Mouse (Mus musculus): ENCODE measurements around the gene Phlda1. TPM values are rescaled to one million over a fixed set of nuclear protein-coding genes. Genes with fewer than 3 reads are reported as not detected.
"Not testable (repeated sequence)": the region's sequence is repeated elsewhere in the genome, so short reads cannot be mapped to it uniquely, and the experiment has no call there.

The Phlda1 gene
- polyA plus RNA-seq, 1 experiment from 2014 or later = 44.4 TPM

GRCm38 (mm10) chr10:111473511-111474371, 32.3 kb upstream of the Phlda1 start:
- Histone ChIP-seq H3K9me3 (replicated peaks; ENCODE audit: control insufficient read depth, low read length) (no peaks in the 10 kb centered on the region), H3K27me3 (ENCODE audit: control insufficient read depth, insufficient read depth, low read length) (no peaks in the 10 kb centered on the region), H3K36me3 (ENCODE audit: control insufficient read depth, insufficient read depth, low read length) (no peaks in the 10 kb centered on the region), H3K4me1 (ENCODE audit: control insufficient read depth, insufficient read depth, low read length) (peaks cover 14% of the 10 kb centered on the region), H3K4me2 (ENCODE audit: low read depth, low read length) (peak overlapping the region; percentile 77), H3K4me3 (replicated peaks; ENCODE audit: low read length) (peak overlapping the region; percentile 98), H3K27ac (ENCODE audit: low read length) (peak overlapping the region; percentile 89), H3K9ac (ENCODE audit: low read length) (peak overlapping the region; percentile 98)
- ATAC-seq (ENCODE audit: insufficient read depth, low FRiP score) = peak; percentile 76
- WGBS = under 1% methylated on average over 57 of the region's 58 CpGs

DNA sequence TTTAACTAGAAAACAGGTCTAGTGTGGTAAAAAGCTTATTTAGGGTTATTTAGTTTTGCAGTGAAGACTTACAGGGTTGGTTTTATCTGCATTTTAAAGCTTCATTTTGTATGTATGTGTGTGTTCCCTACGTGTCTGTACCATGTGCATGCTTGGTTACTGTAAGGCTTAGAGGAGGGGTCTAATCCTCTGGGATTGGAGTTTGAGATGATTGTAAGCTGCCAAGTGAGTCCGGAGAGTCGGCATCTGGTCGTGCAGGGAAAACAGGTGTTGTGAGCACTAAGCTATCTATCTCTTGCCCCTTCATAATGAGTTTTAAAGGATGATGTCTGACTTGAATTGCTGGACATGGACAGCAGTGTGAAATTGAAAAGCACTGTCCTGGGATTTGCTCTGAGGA, 29.8 kb upstream of the Phlda1 start:
- Histone ChIP-seq H3K27ac (ENCODE audit: low read length) (no peak overlapping the region), H3K27me3 (ENCODE audit: control insufficient read depth, insufficient read depth, low read length) (no peaks in the 10 kb centered on the region), H3K9me3 (replicated peaks; ENCODE audit: control insufficient read depth, low read length) (no peaks in the 10 kb centered on the region), H3K4me1 (ENCODE audit: control insufficient read depth, insufficient read depth, low read length) (peaks cover 17% of the 10 kb centered on the region), H3K9ac (ENCODE audit: low read length) (no peak overlapping the region), H3K4me2 (ENCODE audit: low read depth, low read length) (no peak overlapping the region), H3K36me3 (ENCODE audit: control insufficient read depth, insufficient read depth, low read length) (no peaks in the 10 kb centered on the region), H3K4me3 (replicated peaks; ENCODE audit: low read length) (no peak overlapping the region)
- no peak for ATAC-seq (ENCODE audit: insufficient read depth, low FRiP score)
- 38% methylated on average over 4 of the region's 4 CpGs for WGBS

- H3K36me3 ChIP-seq (ENCODE audit: control insufficient read depth, insufficient read depth, low read length) = no peaks in the 10 kb centered on the region
- H3K4me2 ChIP-seq (ENCODE audit: low read depth, low read length) = no peak overlapping the region
- no peak for ATAC-seq (ENCODE audit: insufficient read depth, low FRiP score)
- H3K27me3 ChIP-seq (ENCODE audit: control insufficient read depth, insufficient read depth, low read length) = no peaks in the 10 kb centered on the region
- 78% methylated on average over 6 of the region's 6 CpGs for WGBS
- peaks cover 17% of the 10 kb centered on the region for H3K4me1 ChIP-seq (ENCODE audit: control insufficient read depth, insufficient read depth, low read length)
- no peak overlapping the region for H3K27ac ChIP-seq (ENCODE audit: low read length)
- no peaks in the 10 kb centered on the region for H3K9me3 ChIP-seq (replicated peaks; ENCODE audit: control insufficient read depth, low read length)
- no peak overlapping the region for H3K4me3 ChIP-seq (replicated peaks; ENCODE audit: low read length)
- no peak overlapping the region for H3K9ac ChIP-seq (ENCODE audit: low read length)
Measured at GRCm38 (mm10) chr10:111476989-111477510, 29.0 kb upstream of the Phlda1 start.

GRCm38 (mm10) chr10:111479599-111479998, 26.5 kb upstream of the Phlda1 start:
- H3K27ac ChIP-seq (ENCODE audit: low read length) = no peak overlapping the region
- no peak overlapping the region for H3K4me2 ChIP-seq (ENCODE audit: low read depth, low read length)
- no peaks in the 10 kb centered on the region for H3K27me3 ChIP-seq (ENCODE audit: control insufficient read depth, insufficient read depth, low read length)
- H3K4me1 ChIP-seq (ENCODE audit: control insufficient read depth, insufficient read depth, low read length) = peaks cover 12% of the 10 kb centered on the region
- 79% methylated on average over 5 of the region's 5 CpGs for WGBS
- no peak overlapping the region for H3K4me3 ChIP-seq (replicated peaks; ENCODE audit: low read length)
- 0 out of 2 replicates have a peak, but pooled peaks cover 3% of the 10 kb centered on the region for H3K36me3 ChIP-seq (ENCODE audit: control insufficient read depth, insufficient read depth, low read length)
- no peak overlapping the region for H3K9ac ChIP-seq (ENCODE audit: low read length)
- no peak for ATAC-seq (ENCODE audit: insufficient read depth, low FRiP score)
- H3K9me3 ChIP-seq (replicated peaks; ENCODE audit: control insufficient read depth, low read length) = no peaks in the 10 kb centered on the region

- Histone ChIP-seq H3K27me3 (ENCODE audit: control insufficient read depth, insufficient read depth, low read length) (no peaks in the 10 kb centered on the region), H3K9ac (ENCODE audit: low read length) (no peak overlapping the region), H3K4me1 (ENCODE audit: control insufficient read depth, insufficient read depth, low read length) (peaks cover 3% of the 10 kb centered on the region; the same call in 1 of the 2 replicates), H3K4me2 (ENCODE audit: low read depth, low read length) (no peak overlapping the region), H3K9me3 (replicated peaks; ENCODE audit: control insufficient read depth, low read length) (no peaks in the 10 kb centered on the region), H3K27ac (ENCODE audit: low read length) (no peak overlapping the region), H3K4me3 (replicated peaks; ENCODE audit: low read length) (no peak overlapping the region), H3K36me3 (ENCODE audit: control insufficient read depth, insufficient read depth, low read length) (peaks cover 8% of the 10 kb centered on the region; the same call in 1 of the 2 replicates)
- WGBS = 86% methylated on average over 2 of the region's 2 CpGs
- ATAC-seq (ENCODE audit: insufficient read depth, low FRiP score) = no peak
Measured at GRCm38 (mm10) chr10:111482654-111483053, 23.4 kb upstream of the Phlda1 start.

DNA sequence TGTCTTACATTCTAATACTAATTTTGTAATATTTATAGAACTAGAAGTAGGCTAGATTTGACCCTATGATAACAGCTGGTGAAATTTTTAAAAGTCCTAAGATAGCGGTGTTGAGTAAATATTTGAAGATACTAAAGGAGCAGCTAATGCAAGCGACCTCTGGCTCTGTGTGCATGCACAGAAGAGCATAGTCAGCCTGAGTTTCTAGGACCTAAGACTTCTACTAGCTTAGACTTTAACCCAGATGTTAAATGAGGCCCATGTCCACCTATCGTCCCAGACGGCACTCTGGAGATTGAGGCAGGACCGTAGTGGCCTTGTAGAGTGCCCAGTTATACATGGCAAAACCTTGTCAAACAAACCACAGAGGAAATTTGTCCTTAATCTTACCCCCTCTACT, 22.0 kb upstream of the Phlda1 start:
- ATAC-seq (ENCODE audit: insufficient read depth, low FRiP score) = no peak
- WGBS = 59% methylated on average over 5 of the region's 5 CpGs

GRCm38 (mm10) chr10:111488793-111489192, 17.3 kb upstream of the Phlda1 start:
- ATAC-seq (ENCODE audit: insufficient read depth, low FRiP score) = no peak
- no peaks in the 10 kb centered on the region for H3K4me1 ChIP-seq (ENCODE audit: control insufficient read depth, insufficient read depth, low read length)
- no peak overlapping the region for H3K4me3 ChIP-seq (replicated peaks; ENCODE audit: low read length)
- no peak overlapping the region for H3K9ac ChIP-seq (ENCODE audit: low read length)
- H3K4me2 ChIP-seq (ENCODE audit: low read depth, low read length) = no peak overlapping the region
- peaks cover 17% of the 10 kb centered on the region for H3K36me3 ChIP-seq (ENCODE audit: control insufficient read depth, insufficient read depth, low read length)
- no peaks in the 10 kb centered on the region for H3K9me3 ChIP-seq (replicated peaks; ENCODE audit: control insufficient read depth, low read length)
- no peaks in the 10 kb centered on the region for H3K27me3 ChIP-seq (ENCODE audit: control insufficient read depth, insufficient read depth, low read length)
- 77% methylated on average over 2 of the region's 2 CpGs for WGBS
- no peak overlapping the region for H3K27ac ChIP-seq (ENCODE audit: low read length)

More for the DNA sequence above, 22.0 kb upstream of the Phlda1 start:
- Histone ChIP-seq H3K27ac (ENCODE audit: low read length) (no peak overlapping the region), H3K4me1 (ENCODE audit: control insufficient read depth, insufficient read depth, low read length) (peaks cover 3% of the 10 kb centered on the region; the same call in 1 of the 2 replicates), H3K9me3 (replicated peaks; ENCODE audit: control insufficient read depth, low read length) (no peaks in the 10 kb centered on the region), H3K4me2 (ENCODE audit: low read depth, low read length) (no peak overlapping the region), H3K4me3 (replicated peaks; ENCODE audit: low read length) (no peak overlapping the region), H3K27me3 (ENCODE audit: control insufficient read depth, insufficient read depth, low read length) (no peaks in the 10 kb centered on the region), H3K9ac (ENCODE audit: low read length) (no peak overlapping the region), H3K36me3 (ENCODE audit: control insufficient read depth, insufficient read depth, low read length) (peaks cover 10% of the 10 kb centered on the region; the same call in 1 of the 2 replicates)

DNA sequence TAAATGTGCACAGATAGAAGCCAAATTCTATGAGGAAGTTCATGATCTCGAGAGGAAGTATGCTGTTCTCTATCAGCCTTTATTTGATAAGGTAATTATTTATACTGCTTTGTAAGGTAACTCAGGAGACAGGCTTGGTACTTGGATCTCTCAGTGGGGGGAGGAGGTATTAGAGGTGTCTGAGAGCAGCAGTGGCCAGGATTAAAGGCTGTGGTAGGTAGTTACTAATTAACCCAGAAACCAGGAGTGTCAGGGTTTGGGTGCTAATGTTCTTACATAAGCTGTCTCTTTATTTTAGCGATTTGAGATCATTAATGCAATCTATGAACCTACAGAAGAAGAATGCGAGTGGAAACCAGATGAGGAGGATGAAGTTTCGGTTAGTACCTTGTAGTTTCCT, 16.0 kb upstream of the Phlda1 start:
- H3K27ac ChIP-seq (ENCODE audit: low read length); H3K4me2 ChIP-seq (ENCODE audit: low read depth, low read length); H3K4me3 ChIP-seq (replicated peaks; ENCODE audit: low read length); H3K9ac ChIP-seq (ENCODE audit: low read length); H3K27me3 ChIP-seq (ENCODE audit: control insufficient read depth, insufficient read depth, low read length); H3K4me1 ChIP-seq (ENCODE audit: control insufficient read depth, insufficient read depth, low read length); H3K9me3 ChIP-seq (replicated peaks; ENCODE audit: control insufficient read depth, low read length): not testable (repeated sequence)
- peaks cover 19% of the 10 kb centered on the region for H3K36me3 ChIP-seq (ENCODE audit: control insufficient read depth, insufficient read depth, low read length)
- peak; percentile 72; the same call in 1 of the 2 replicates for ATAC-seq (ENCODE audit: insufficient read depth, low FRiP score)
- 61% methylated on average over 4 of the region's 4 CpGs for WGBS

DNA sequence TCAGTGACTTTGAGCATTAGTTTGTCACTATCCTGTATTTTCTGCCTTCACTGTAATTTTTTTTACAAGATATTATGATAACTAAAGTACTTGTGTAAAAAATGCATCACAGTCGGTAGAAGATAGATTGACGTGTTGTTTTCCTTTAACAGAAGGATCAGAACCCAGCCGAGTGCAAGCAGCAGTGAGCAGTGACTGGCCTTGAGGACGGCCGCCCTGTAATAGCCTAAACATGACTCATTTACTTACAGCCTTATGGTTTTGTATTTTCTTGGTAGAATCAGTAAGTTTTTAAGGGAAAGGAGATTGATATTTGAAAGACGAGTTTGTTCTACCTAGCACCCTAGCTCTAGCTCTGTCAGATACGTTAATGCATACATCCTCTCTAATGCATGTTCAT, 10.2 kb upstream of the Phlda1 start:
- Histone ChIP-seq H3K27ac (ENCODE audit: low read length) (no peak overlapping the region), H3K36me3 (ENCODE audit: control insufficient read depth, insufficient read depth, low read length) (peaks cover 20% of the 10 kb centered on the region), H3K9me3 (replicated peaks; ENCODE audit: control insufficient read depth, low read length) (no peaks in the 10 kb centered on the region), H3K4me1 (ENCODE audit: control insufficient read depth, insufficient read depth, low read length) (no peaks in the 10 kb centered on the region), H3K27me3 (ENCODE audit: control insufficient read depth, insufficient read depth, low read length) (no peaks in the 10 kb centered on the region), H3K4me3 (replicated peaks; ENCODE audit: low read length) (no peak overlapping the region), H3K4me2 (ENCODE audit: low read depth, low read length) (no peak overlapping the region), H3K9ac (ENCODE audit: low read length) (no peak overlapping the region)
- no peak for ATAC-seq (ENCODE audit: insufficient read depth, low FRiP score)
- WGBS = 80% methylated on average over 7 of the region's 7 CpGs
